Mouse (Mus musculus) cerebellum, adult 2 months (tissue): ENCODE measurements around the gene Gm19402.

Source experiments
- CTCF ChIP-seq: fragments of 200-500 bp; IDR thresholded peaks from 2 replicates; pipeline ENCODE4 v1.5.1; 2011; ENCODE audit warnings: low read depth, mild to moderate bottlenecking, control low read depth, low read length, moderate library complexity, borderline replicate concordance; ENCODE audit not compliant: insufficient read depth
- POLR2A ChIP-seq: fragments of 200-500 bp; IDR thresholded peaks from 2 replicates; pipeline ENCODE4 v1.6.1; 2011; ENCODE audit warnings: low read length, control low read depth, borderline replicate concordance; ENCODE audit not compliant: insufficient read depth

DNA sequence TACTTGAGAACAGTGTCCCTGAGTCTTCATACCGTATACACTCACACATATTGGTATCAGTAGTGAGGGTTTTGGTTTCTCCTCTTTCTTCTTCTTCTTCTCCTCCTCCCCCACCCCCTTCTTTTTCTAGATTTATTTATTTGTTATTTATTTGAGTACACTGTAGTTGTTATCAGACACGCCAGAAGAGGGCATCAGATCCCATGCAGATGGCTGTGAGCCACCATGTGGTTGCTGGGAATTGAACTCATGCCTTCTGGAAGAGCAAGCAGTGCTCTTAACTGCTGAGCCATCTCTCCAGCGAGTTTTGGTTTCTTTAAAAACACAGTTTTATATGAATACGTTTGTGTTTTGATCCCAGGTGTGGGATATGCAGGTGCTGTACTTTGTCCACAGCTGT is 37.7 kb upstream of the Gm19402 start:
- TF ChIP-seq CTCF (no peak), POLR2A (no peak)
